Mouse (Mus musculus) ES-Bruce4 (cell line): ENCODE measurements at regions not wholly inside any gene's neighbourhood (a gene's known extent, or its start where the extent isn't known, plus 50 kb on each side); places are given as distances from the start of the nearest gene placed in this dataset.

Experiments used
- H3K27ac ChIP-seq: 2 replicates; pipeline ENCODE4 v1.5.1; 2012; ENCODE audit warnings: low read length, inconsistent platforms; ENCODE audit not compliant: insufficient read depth
- H3K27me3 ChIP-seq: 2 replicates; pipeline ENCODE4 v1.6.1; 2012; ENCODE audit warnings: mild to moderate bottlenecking, low read length, inconsistent platforms; ENCODE audit not compliant: control insufficient read depth, poor library complexity, insufficient read depth, severe bottlenecking
- H3K36me3 ChIP-seq: 2 replicates; pipeline ENCODE4 v1.6.1; 2012; ENCODE audit warnings: inconsistent platforms, mild to moderate bottlenecking, low read length, moderate library complexity; ENCODE audit not compliant: control insufficient read depth, poor library complexity, insufficient read depth, severe bottlenecking
- H3K4me1 ChIP-seq: one replicate; pipeline ENCODE4 v1.8.1; 2011; ENCODE audit warnings: low read length; ENCODE audit not compliant: control insufficient read depth, insufficient read depth
- H3K4me3 ChIP-seq: 2 replicates; pipeline ENCODE4 v1.5.1; 2011; ENCODE audit warnings: low read depth, mild to moderate bottlenecking, low read length
- H3K9ac ChIP-seq: 2 replicates; pipeline ENCODE4 v1.6.1; 2012; ENCODE audit warnings: low read depth, mild to moderate bottlenecking, inconsistent platforms; ENCODE audit not compliant: poor library complexity, severe bottlenecking
- H3K9me3 ChIP-seq: replicated peaks from 2 replicates; pipeline ENCODE4 v1.6.1; 2012; ENCODE audit warnings: mild to moderate bottlenecking, low read length, inconsistent platforms; ENCODE audit not compliant: control insufficient read depth, poor library complexity, insufficient read depth, severe bottlenecking
- CTCF ChIP-seq: IDR thresholded peaks from one replicate; pipeline ENCODE4 v1.8.1; 2011; ENCODE audit warnings: low read depth, low read length
- POLR2A ChIP-seq: IDR thresholded peaks from one replicate; pipeline ENCODE4 v1.8.1; 2011; ENCODE audit warnings: low read length; ENCODE audit not compliant: insufficient read depth

- Histone ChIP-seq H3K4me1 (no peaks in the 10 kb centered on the region), H3K4me3 (no peak overlapping the region), H3K9ac (no peak overlapping the region), H3K27me3 (no peaks in the 10 kb centered on the region), H3K36me3 (no peaks in the 10 kb centered on the region), H3K9me3 (no peaks in the 10 kb centered on the region), H3K27ac (no peak overlapping the region)
- no peak for TF ChIP-seq POLR2A
- no peak for TF ChIP-seq CTCF
These were observed 832.7 kb upstream of the Fam160b2 start for GRCm38 (mm10) chr14:71432364-71432763.
